Mouse (Mus musculus) kidney, adult 11 months (tissue): ENCODE results near the gene Dusp27.

Experiments used
- DNase-seq: peaks from one replicate; pipeline ENCODE4 v3.0.0; 2022

Dusp27 gene

GRCm38 (mm10) chr1:166127719-166128118 lies at the start of gene Dusp27:
Dusp27 (minus strand) TSS chr1:166127922.
- no peak for DNase-seq

GRCm38 (mm10) chr1:166173621-166174020 lies 45.9 kb upstream of the Dusp27 start:
- DNase-seq, result no peak

GRCm38 (mm10) chr1:166172992-166173391 lies 45.3 kb upstream of the Dusp27 start:
- no peak for DNase-seq

GRCm38 (mm10) chr1:166170852-166171251 lies 43.1 kb upstream of the Dusp27 start:
- no peak for DNase-seq

GRCm38 (mm10) chr1:166169713-166170112 lies 42.0 kb upstream of the Dusp27 start:
- DNase-seq, result no peak

GRCm38 (mm10) chr1:166168017-166168416 lies 40.3 kb upstream of the Dusp27 start:
- no peak for DNase-seq

- no peak for DNase-seq
These were observed 39.7 kb upstream of the Dusp27 start for GRCm38 (mm10) chr1:166167405-166167804.

GRCm38 (mm10) chr1:166165159-166165558 lies 37.4 kb upstream of the Dusp27 start:
- DNase-seq, result no peak

GRCm38 (mm10) chr1:166164580-166164979 lies 36.9 kb upstream of the Dusp27 start:
- DNase-seq, result no peak

- DNase-seq, result peak; percentile 24
These were observed 33.1 kb upstream of the Dusp27 start for GRCm38 (mm10) chr1:166160569-166161445.

- no peak for DNase-seq
These were observed 32.4 kb upstream of the Dusp27 start for GRCm38 (mm10) chr1:166160111-166160510.

GRCm38 (mm10) chr1:166158664-166159063 lies 30.9 kb upstream of the Dusp27 start:
- DNase-seq, result no peak

- no peak for DNase-seq
These were observed 30.0 kb upstream of the Dusp27 start for GRCm38 (mm10) chr1:166157712-166158111.

- DNase-seq, result no peak
These were observed 27.4 kb upstream of the Dusp27 start for GRCm38 (mm10) chr1:166155113-166155494.

- DNase-seq, result peak; percentile 50
These were observed 26.7 kb upstream of the Dusp27 start for GRCm38 (mm10) chr1:166154162-166155112.

- DNase-seq, result peak; percentile 67
These were observed 25.8 kb upstream of the Dusp27 start for GRCm38 (mm10) chr1:166153351-166154120.

- no peak for DNase-seq
These were observed 24.3 kb upstream of the Dusp27 start for GRCm38 (mm10) chr1:166152034-166152433.

GRCm38 (mm10) chr1:166151341-166151740 lies 23.6 kb upstream of the Dusp27 start:
- no peak for DNase-seq

- DNase-seq, result no peak
These were observed 22.3 kb upstream of the Dusp27 start for GRCm38 (mm10) chr1:166150035-166150434.

GRCm38 (mm10) chr1:166149441-166149840 lies 21.7 kb upstream of the Dusp27 start:
- DNase-seq, result no peak

GRCm38 (mm10) chr1:166147657-166148056 lies 19.9 kb upstream of the Dusp27 start:
- DNase-seq, result no peak

- DNase-seq, result no peak
These were observed 18.9 kb upstream of the Dusp27 start for GRCm38 (mm10) chr1:166146626-166147025.

GRCm38 (mm10) chr1:166142369-166142768 lies 14.6 kb upstream of the Dusp27 start:
- no peak for DNase-seq
